Mouse (Mus musculus) spleen, postnatal 10 days (tissue): Measurements from ENCODE around the gene Il12rb1.

ENCODE experiments used
- DNase-seq, 2 experiments: peaks; one replicate each; pipeline ENCODE4 v3.0.0; 2021 to 2022; ENCODE audit warnings: low spot score in 2 of 2

The Il12rb1 gene

GRCm38 (mm10) chr8:70773833-70774232 is 34.4 kb upstream of the Il12rb1 start:
- DNase-seq = no peak

DNA sequence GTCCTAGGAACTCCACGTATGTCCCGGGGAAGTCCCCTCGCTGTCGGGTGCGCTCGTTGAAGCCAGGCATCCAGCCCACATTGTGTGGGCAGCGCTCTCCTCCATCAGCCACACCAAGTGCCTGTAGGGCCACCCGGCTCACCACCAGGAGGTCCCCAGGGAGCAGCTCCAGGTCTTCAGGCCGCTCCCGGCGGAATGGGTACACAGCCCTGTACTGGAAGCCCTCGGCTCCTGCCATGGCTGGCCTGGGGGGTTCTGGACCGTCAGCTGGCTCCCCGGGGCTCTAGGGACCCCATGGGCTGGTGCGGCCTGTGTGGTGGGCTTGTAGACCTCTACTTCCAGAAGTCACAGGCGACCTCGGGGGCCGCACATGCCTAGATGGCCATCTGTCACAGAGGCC is 33.5 kb upstream of the Il12rb1 start:
- DNase-seq = no peak

DNA sequence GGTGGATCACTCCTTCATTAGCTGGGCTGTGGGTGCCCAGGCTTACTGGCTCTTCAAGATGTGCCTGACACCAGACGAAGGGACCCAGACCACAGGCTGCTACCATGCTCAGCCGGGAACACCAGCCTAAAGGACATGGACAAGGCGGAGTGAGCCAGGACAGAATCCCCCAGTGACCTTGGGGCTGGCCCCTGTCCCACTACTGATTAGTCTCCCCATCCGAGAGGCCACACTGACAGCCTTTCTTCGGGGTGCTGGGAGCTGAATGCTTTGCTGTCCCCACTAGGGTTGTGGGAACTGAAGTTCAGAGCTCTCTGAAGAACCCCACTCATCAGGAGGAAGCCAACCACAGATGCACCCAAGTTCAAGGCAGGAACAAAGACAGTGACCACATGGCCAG is 33.0 kb upstream of the Il12rb1 start:
- no peak for DNase-seq

DNA sequence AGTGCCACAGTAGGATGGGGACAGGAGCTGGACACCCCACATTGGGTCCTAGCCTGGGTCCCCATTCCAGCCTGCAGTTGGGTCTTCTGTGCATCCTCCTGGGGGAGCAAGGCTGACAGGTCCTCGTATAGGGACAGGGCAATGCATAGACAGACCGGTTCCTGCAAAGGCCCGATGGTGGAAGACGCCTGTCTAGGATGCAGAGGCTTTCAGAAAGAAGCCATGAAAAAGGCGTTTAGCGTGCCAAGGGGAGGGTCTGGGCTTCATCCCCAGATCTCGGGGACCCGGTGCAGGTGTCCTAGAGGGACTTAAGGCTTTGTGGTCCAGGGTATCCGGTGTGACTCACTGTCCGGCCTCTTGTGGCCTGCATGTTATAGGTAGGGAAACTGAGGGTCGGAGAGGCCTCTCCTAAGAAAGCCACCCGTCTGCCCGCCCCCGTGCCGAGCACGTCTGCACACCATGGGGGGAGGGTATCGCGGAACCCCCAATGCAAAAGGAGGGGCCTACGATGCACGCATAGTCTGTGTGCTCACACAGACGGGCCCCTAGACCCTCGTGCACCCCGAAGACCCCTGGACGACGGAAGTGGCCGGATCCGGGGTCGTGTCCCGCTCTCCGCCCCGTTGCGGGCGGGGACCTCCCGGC is 32.3 kb upstream of the Il12rb1 start:
- DNase-seq = no peak

GRCm38 (mm10) chr8:70776496-70777444 is 31.5 kb upstream of the Il12rb1 start, which contains the start of gene Pik3r2:
Pik3r2 (minus strand) TSS chr8:70776713.
- DNase-seq = peak; percentile 97 to 98

DNA sequence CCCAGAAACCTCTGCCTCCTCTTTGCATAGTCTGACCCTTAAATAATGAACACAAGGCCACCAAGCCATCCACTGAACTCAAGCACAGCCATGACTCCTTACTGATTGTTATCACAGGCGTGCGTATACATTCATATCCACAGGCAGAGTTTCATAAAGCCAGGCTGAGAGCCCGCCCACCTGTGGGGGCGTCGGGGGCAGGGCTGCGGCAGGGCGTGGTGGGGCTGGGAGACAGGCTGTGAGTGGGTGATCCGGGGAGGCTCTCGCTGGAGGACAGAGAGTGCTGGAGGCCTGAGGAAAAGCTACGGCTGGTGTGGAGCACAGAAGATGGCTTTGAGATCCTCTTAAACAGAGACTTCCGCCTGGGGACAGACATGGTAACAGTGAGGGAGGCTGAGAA is 28.2 kb upstream of the Il12rb1 start:
- no peak for DNase-seq

DNA sequence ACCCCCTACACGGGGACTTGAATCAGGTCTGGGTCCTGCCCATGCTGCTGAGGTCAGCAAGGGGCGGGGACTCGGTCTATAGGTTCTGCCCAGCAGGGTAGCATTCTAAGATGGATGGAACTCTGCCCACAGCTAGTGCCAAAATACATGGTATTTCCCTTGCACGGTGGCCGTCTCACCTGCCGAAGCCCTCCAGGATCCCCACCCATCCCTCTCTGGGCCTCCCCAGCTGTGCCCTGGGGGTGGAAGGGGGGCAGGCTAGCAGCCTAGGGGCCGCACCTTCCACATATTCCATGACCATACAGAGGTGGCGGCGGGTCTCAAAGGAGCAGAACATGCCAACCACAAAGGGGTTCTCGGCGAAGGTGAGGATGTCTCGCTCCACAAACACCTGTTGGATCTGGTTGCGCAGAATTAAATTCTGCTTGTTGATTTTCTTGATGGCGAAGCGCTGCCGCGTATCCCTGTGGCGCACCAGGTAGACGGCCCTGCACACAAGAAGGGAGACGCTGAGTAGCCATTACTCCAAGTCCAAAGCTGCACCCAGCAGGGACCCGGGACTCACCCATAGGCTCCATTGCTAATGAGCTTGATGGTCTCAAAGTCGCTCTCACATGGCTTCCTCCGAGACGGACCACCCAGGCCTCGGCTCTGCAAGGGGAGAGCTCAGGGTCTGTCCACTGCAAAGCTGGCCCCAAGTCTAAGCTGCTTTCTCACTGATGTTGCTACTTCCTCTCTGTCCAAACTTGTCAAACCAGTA is 21.8 kb upstream of the Il12rb1 start:
- DNase-seq = no peak

- DNase-seq = no peak
Observed at GRCm38 (mm10) chr8:70787051-70787445, 21.2 kb upstream of the Il12rb1 start.

GRCm38 (mm10) chr8:70787941-70788667 is 20.1 kb upstream of the Il12rb1 start:
- no peak for DNase-seq

GRCm38 (mm10) chr8:70789046-70789445 is 19.2 kb upstream of the Il12rb1 start:
- DNase-seq = no peak

- DNase-seq = no peak
Observed at GRCm38 (mm10) chr8:70790846-70791245, 17.4 kb upstream of the Il12rb1 start.

GRCm38 (mm10) chr8:70791294-70791701 is 17.0 kb upstream of the Il12rb1 start:
- DNase-seq = peak in 1 of 2 experiments; percentile 79

DNA sequence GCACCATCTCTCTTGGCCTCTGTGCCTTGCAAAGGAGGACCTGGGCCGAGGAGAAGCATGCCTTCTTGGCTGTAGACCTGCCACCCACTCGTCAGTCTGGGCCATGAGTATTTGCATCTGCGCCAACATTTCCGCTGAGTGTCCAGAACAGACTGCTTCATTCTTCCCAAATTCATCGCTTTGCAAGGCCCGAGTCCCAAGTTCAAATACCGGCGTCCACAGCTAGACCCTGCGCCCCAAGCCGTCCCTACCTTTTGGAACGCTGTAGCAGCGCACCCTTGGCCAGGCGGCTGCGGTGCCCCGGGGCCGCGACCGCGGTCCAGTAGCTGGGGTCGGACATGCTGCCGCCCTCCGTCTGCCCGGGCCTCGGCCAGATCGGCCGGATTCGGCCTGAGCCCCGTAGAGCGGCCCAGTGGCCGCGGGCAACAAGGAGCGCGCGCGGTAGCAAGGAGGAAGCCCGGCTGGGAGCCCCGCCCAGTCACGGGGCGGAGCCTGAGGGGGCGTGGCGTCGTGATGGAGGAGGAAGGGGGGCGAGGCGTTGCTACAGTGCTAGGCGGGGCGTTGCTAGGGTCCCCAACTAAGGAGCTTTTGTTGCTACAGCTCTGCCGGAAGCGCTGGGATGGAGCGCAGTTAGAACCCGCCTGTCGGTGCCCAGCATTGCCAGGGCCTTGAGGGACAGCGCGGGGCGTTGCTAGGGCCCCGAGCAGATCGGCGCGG is 16.1 kb upstream of the Il12rb1 start:
- DNase-seq = peak; percentile 96 to 97

DNA sequence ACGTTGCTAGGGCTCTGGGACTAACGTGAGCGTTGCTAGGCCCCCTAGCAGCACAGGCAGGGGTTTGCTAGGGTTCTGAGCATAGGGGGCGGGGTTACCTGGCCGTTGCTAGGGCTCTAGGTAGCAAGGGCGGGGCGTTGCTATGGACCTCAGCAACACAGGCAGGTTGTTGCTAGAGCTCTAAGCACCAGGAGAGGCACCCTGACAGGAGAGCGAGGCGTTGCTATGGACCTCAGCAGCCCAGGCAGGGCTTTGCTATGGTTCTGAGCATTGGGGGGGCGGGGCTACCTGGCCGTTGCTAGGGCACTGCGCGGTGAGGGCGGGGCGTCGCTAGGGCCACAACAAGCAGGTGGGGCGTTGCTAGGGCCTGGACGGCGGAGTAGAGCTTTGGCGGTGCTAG is 15.5 kb upstream of the Il12rb1 start:
- DNase-seq = peak in 1 of 2 experiments; percentile 80

GRCm38 (mm10) chr8:70794215-70794614 is 14.0 kb upstream of the Il12rb1 start:
- no peak for DNase-seq

DNA sequence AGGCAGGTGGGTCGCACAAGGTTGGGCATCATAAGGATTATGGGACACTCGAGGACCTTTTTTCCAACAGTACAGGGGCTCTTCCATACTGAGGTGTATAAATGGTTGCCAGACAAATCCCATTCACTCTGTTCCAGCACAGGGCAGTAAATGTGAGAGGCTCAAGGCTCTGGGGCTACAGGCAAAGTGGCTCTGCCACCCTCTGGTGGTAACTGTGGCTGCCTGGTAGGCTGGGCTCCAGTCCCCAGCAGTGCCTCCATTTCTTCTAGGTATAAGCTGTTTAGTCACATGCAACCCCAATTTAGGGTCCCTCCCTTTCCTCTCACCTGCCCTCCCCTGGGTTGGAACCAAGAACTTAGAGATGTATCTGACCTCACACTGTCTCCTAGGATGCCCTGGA is 12.9 kb upstream of the Il12rb1 start:
- DNase-seq = no peak

GRCm38 (mm10) chr8:70796403-70797080 is 11.7 kb upstream of the Il12rb1 start:
- no peak for DNase-seq

DNA sequence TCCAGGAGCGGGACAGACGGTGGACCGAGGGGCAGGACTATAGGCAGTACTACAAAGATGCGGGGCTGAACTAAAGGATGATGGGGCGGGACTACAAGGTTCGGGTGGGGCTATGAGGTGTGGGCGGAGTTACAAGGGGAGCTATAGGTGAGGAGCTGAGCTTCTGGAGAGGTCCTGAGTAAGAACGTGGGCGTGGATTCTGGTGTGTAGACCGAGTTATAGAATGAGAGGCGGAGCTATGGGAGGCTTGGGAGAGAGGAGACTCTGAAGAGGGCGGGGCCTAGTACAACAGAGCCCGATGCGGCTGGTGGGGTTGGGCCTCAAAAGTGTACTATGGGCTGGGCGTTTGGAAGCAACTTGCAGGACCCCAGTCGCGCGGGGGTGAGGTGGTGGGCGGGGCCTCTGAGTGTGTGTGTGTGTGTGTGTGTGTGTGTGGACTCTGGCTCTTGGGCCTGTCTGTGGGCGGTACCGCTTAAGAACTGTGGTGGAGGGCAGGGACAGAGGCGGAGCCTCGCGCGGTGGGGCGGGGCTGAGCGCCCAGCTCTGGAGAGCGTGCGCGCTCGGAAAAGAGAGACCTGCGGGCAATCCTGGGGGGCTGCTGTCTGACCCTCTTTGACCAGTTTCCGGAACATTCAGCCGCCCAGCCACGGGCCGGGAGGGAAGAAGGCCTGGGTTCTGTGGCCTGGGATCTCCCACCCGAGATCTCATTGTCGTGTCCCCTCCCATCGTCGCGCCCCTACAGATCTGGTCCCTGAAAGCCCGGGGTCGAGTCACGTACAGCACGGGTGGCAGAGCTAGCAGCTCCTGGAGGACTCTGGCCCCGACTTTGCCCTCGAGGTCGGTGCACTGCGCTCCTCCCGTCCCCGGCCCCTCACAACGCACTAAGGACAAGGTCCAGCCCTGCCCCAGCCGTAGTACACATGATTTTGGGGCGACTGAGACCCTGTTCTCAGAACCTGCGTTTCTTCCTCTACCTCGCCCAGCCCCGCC is 10.9 kb upstream of the Il12rb1 start:
- DNase-seq = peak; percentile 77 to 85

DNA sequence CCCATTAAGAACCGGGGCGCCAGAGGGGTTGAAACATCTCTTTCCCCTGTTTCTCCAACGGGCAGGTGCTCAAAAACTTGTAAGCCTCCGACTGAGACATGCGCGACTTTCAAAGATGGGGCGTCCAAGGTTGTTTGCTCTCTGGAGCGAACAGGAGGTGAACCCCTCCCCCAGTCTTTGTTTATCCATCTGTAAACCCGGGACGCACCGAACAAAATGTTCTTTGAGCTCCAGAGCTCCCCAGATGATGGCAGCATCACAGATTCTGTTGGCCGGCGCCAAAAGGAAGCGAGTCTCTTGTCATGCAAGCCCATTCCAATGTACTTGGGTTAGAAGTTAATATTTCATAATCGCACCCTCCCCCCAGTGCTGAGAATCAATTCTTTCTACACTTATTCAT is 10.0 kb upstream of the Il12rb1 start:
- no peak for DNase-seq
